Mouse (Mus musculus): Measurements from ENCODE around the gene Sync. TPM values are rescaled to one million over a fixed set of nuclear protein-coding genes. Genes with fewer than 3 reads are reported as not detected.
A peak's percentile ranks its signal among the peaks of the same experiment; 100 is the strongest.

Sync gene
- total and polyA plus RNA-seq, 3 experiments: 0.31 to 0.43 TPM; not detected in 1

DNA sequence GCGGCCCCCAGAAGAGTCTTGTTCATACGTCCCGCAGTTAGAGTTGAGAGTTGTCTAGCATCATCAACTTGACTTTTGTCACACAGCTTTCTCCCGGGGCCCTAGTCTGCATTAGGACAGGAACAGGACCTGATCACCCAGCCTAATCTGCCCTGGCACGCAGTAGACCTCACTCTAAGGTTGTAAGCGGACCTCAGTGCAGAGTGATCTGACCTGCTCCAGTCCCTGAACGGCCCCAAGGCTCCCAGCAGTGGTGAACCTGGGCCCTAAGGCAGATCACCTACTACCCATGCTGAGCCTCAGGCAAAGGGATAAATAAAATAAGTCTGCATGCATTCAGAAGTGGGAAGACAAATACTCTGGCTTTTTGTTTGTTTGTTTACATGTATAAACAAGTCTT lies 38.1 kb upstream of the Sync start:
- Histone ChIP-seq H3K9me3 (replicated peaks; ENCODE audit: insufficient read depth, low read length) (no peaks in the 10 kb centered on the region), H3K27ac (ENCODE audit: control insufficient read depth, low read depth, low read length) (no peak overlapping the region), H3K9ac (ENCODE audit: control insufficient read depth, low read depth, low read length, poor library complexity, severe bottlenecking) (no peak overlapping the region), H3K79me2 (ENCODE audit: control insufficient read depth, insufficient read depth, low read length, poor library complexity) (no peaks in the 10 kb centered on the region), H3K27me3 (ENCODE audit: control insufficient read depth in 1 of 2, insufficient read depth in 2 of 2, low read length in 2 of 2) (no peaks in the 10 kb centered on the region), H3K4me3 (ENCODE audit: control insufficient read depth in 1 of 2, insufficient read depth in 1 of 2, low read depth in 2 of 2, low read length in 2 of 2) (no peak overlapping the region), H3K4me1 (ENCODE audit: control insufficient read depth in 1 of 2, insufficient read depth in 2 of 2, low read length in 2 of 2) (peaks cover 14 to 39% of the 10 kb centered on the region in 2 experiments), H3K36me3 (ENCODE audit: control insufficient read depth in 1 of 2, insufficient read depth in 2 of 2, low read length in 2 of 2) (peaks cover 0 to 7% of the 10 kb centered on the region in 2 experiments; a peak in 2 of 4 replicates)
- DNase-seq (ENCODE audit: low read depth, low spot score): no peak
- TF ChIP-seq UBTF (IDR thresholded peaks at IDR 0.05; ENCODE audit: borderline replicate concordance, insufficient read depth, low read depth, low read length) (no peak), RCOR1 (IDR thresholded peaks at IDR 0.05; ENCODE audit: low read depth, low read length) (no peak), ZNF384 (IDR thresholded peaks at IDR 0.05; ENCODE audit: low read depth, low read length) (no peak), KAT2A (conservative IDR thresholded peaks at IDR 0.05; ENCODE audit: low read depth, low read length) (no peak), BHLHE40 (IDR thresholded peaks at IDR 0.05; ENCODE audit: borderline replicate concordance, low read depth, low read length) (no peak), SIN3A (IDR thresholded peaks at IDR 0.05; ENCODE audit: low read length) (no peak), MAFK (IDR thresholded peaks at IDR 0.05; ENCODE audit: borderline replicate concordance, low read depth, low read length) (no peak), ZC3H11A (IDR thresholded peaks at IDR 0.05; ENCODE audit: low read depth, low read length) (no peak), SMC3 (IDR thresholded peaks at IDR 0.05; ENCODE audit: low read depth, low read length) (no peak), POLR2A (IDR thresholded peaks at IDR 0.05; ENCODE audit: control insufficient read depth in 1 of 2, insufficient read depth in 1 of 2, low read depth in 1 of 2, low read length in 2 of 2, poor library complexity in 1 of 2) (no peak), CHD1 (IDR thresholded peaks at IDR 0.05; ENCODE audit: low read depth, low read length) (no peak), MAZ (IDR thresholded peaks at IDR 0.05; ENCODE audit: low read depth, low read length) (no peak), MYB (IDR thresholded peaks at IDR 0.05; ENCODE audit: low read depth, low read length) (no peak), POLR2AphosphoS2 (IDR thresholded peaks at IDR 0.05; ENCODE audit: low read length) (no peak), USF2 (IDR thresholded peaks at IDR 0.05; ENCODE audit: borderline replicate concordance in 1 of 2, insufficient read depth in 1 of 2, low read depth in 1 of 2, low read length in 2 of 2) (no peak), TAL1 (IDR thresholded peaks at IDR 0.05; ENCODE audit: low read length) (no peak), NELFE (IDR thresholded peaks at IDR 0.05; ENCODE audit: low read depth, low read length) (no peak)

GRCm38 (mm10) chr4:129250759-129251481 lies 36.5 kb upstream of the Sync start:
- H3K9ac ChIP-seq (ENCODE audit: control insufficient read depth, low read depth, low read length, poor library complexity, severe bottlenecking): peak overlapping the region; percentile 42
- no peaks in the 10 kb centered on the region for H3K79me2 ChIP-seq (ENCODE audit: control insufficient read depth, insufficient read depth, low read length, poor library complexity)
- no peaks in the 10 kb centered on the region for H3K9me3 ChIP-seq (replicated peaks; ENCODE audit: insufficient read depth, low read length)
- peaks cover 0 to 5% of the 10 kb centered on the region in 2 experiments; a peak in 1 of 4 replicates for H3K36me3 ChIP-seq (ENCODE audit: control insufficient read depth in 1 of 2, insufficient read depth in 2 of 2, low read length in 2 of 2)
- H3K4me1 ChIP-seq (ENCODE audit: control insufficient read depth in 1 of 2, insufficient read depth in 2 of 2, low read length in 2 of 2): peaks cover 11 to 37% of the 10 kb centered on the region in 2 experiments
- peak; percentile 43 for DNase-seq (ENCODE audit: low read depth, low spot score)
- peak overlapping the region; percentile 8; the same call in 1 of the 2 replicates for H3K27ac ChIP-seq (ENCODE audit: control insufficient read depth, low read depth, low read length)
- no peaks in the 10 kb centered on the region for H3K27me3 ChIP-seq (ENCODE audit: control insufficient read depth in 1 of 2, insufficient read depth in 2 of 2, low read length in 2 of 2)
- peak overlapping the region; percentile 28 to 54; a peak in 2 of 4 replicates for H3K4me3 ChIP-seq (ENCODE audit: control insufficient read depth in 1 of 2, insufficient read depth in 1 of 2, low read depth in 2 of 2, low read length in 2 of 2)
- TF ChIP-seq CHD1 (IDR thresholded peaks at IDR 0.05; ENCODE audit: low read depth, low read length): no peak
- TF ChIP-seq CTCF (IDR thresholded peaks at IDR 0.05 in 2 of 3, conservative IDR thresholded peaks at IDR 0.05 in 1 of 3; ENCODE audit: control insufficient read depth in 1 of 3, insufficient read depth in 1 of 3, low read depth in 2 of 3, low read length in 3 of 3, poor library complexity in 1 of 3, severe bottlenecking in 1 of 3): no peak
- no peak for TF ChIP-seq MAZ (IDR thresholded peaks at IDR 0.05; ENCODE audit: low read depth, low read length)
- TF ChIP-seq MYC (IDR thresholded peaks at IDR 0.05; ENCODE audit: low read depth, low read length): no peak
- 0 out of 4 replicates have a peak, but pooled peaks of 1 of the 2 experiments have one; percentile 8 for TF ChIP-seq EP300 (IDR thresholded peaks at IDR 0.05; ENCODE audit: low read depth in 1 of 2, low read length in 2 of 2)
- TF ChIP-seq CHD2 (IDR thresholded peaks at IDR 0.05; ENCODE audit: low read length): no peak
- no peak for TF ChIP-seq MXI1 (IDR thresholded peaks at IDR 0.05; ENCODE audit: low read depth, low read length)
- peak; percentile 75 for TF ChIP-seq USF1 (IDR thresholded peaks at IDR 0.05; ENCODE audit: low read depth, low read length)
- no peak for TF ChIP-seq SIN3A (IDR thresholded peaks at IDR 0.05; ENCODE audit: low read length)
- TF ChIP-seq NRF1 (IDR thresholded peaks at IDR 0.05; ENCODE audit: insufficient read depth, low read depth, low read length, poor library complexity, severe bottlenecking): no peak
- no peak for TF ChIP-seq ZKSCAN1 (IDR thresholded peaks at IDR 0.05; ENCODE audit: low read depth, low read length)
- TF ChIP-seq MEF2A (IDR thresholded peaks at IDR 0.05; ENCODE audit: extremely low read depth, insufficient replicate concordance, low read depth, low read length, poor library complexity, severe bottlenecking): no peak
- no peak for TF ChIP-seq POLR2A (IDR thresholded peaks at IDR 0.05; ENCODE audit: control insufficient read depth in 1 of 2, insufficient read depth in 1 of 2, low read depth in 1 of 2, low read length in 2 of 2, poor library complexity in 1 of 2)
- no peak for TF ChIP-seq ZMIZ1 (IDR thresholded peaks at IDR 0.05; ENCODE audit: low read depth, low read length)
- no peak for TF ChIP-seq MAFK (IDR thresholded peaks at IDR 0.05; ENCODE audit: borderline replicate concordance, low read depth, low read length)
- no peak for TF ChIP-seq USF2 (IDR thresholded peaks at IDR 0.05; ENCODE audit: borderline replicate concordance in 1 of 2, insufficient read depth in 1 of 2, low read depth in 1 of 2, low read length in 2 of 2)
- no peak for TF ChIP-seq TCF12 (IDR thresholded peaks at IDR 0.05; ENCODE audit: low read depth, low read length)

Data from MEL (cell line).